Mouse (Mus musculus) lung, postnatal 0 days (tissue): ENCODE results near the gene Akip1.

Source experiments
- CTCF ChIP-seq: IDR thresholded peaks from 2 replicates; pipeline ENCODE4 v1.5.1; 2016; ENCODE audit warnings: antibody characterized with exemption, mild to moderate bottlenecking
- EP300 ChIP-seq: IDR thresholded peaks from 2 replicates; pipeline ENCODE4 v1.6.1; 2016; ENCODE audit warnings: antibody characterized with exemption, mild to moderate bottlenecking, control low read depth

DNA sequence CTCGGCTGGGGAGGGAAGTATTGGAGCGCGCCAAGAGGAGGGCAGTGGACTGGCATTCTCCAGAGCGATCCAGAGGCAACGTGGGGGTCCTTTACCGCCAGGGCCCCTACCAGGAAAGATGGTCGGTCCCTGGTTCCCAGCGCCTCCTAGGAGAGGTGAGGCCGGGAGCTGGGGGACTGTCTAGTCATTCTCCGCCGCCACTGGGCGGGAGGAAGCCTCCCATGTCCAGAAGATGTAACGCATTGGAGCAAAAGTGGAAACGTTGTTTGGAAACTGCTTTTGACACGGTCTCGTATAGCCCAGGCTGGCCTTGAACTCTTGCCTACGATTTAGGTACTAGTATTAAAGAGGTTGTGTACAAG lies 507 bp downstream of the Akip1 start:
- TF ChIP-seq CTCF (0 out of 2 replicates have a peak, but pooled peaks have one; percentile 35), EP300 (no peak)
